Mouse (Mus musculus) layer of hippocampus, adult 11-12 months (tissue): Measurements from ENCODE around the gene Spin2c.
A peak's percentile ranks its signal among the peaks of the same experiment; 100 is the strongest.

ENCODE experiments used
- DNase-seq: peaks from one replicate; pipeline ENCODE4 v3.0.0; 2022; ENCODE audit warnings: low spot score

Gene Spin2c

GRCm38 (mm10) chrX:153831951-153832561 lies at the start of gene Spin2c:
Spin2c (plus strand) TSS chrX:153832225.
- peak; percentile 32 for DNase-seq

- DNase-seq: no peak
These were observed 581 bp downstream of the Spin2c start for GRCm38 (mm10) chrX:153832606-153833005.
